Mouse (Mus musculus) WW6 (cell line): ENCODE measurements around the gene Fgfr2.

Experiments used
- DNase-seq: peaks from one replicate; pipeline ENCODE4 v3.0.0-alpha.2; 2013; ENCODE audit warnings: low read depth, low spot score

Fgfr2 gene

GRCm38 (mm10) chr7:132753518-132754388 is 369.4 kb downstream of the Fgfr2 start:
- no peak for DNase-seq

GRCm38 (mm10) chr7:132751716-132752115 is 371.4 kb downstream of the Fgfr2 start:
- DNase-seq = no peak

GRCm38 (mm10) chr7:132749504-132749903 is 373.6 kb downstream of the Fgfr2 start:
- no peak for DNase-seq

GRCm38 (mm10) chr7:132748076-132748769 is 374.9 kb downstream of the Fgfr2 start:
- no peak for DNase-seq

GRCm38 (mm10) chr7:132747096-132747495 is 376.1 kb downstream of the Fgfr2 start:
- DNase-seq = no peak

GRCm38 (mm10) chr7:132742912-132743311 is 380.2 kb downstream of the Fgfr2 start:
- DNase-seq = no peak

DNA sequence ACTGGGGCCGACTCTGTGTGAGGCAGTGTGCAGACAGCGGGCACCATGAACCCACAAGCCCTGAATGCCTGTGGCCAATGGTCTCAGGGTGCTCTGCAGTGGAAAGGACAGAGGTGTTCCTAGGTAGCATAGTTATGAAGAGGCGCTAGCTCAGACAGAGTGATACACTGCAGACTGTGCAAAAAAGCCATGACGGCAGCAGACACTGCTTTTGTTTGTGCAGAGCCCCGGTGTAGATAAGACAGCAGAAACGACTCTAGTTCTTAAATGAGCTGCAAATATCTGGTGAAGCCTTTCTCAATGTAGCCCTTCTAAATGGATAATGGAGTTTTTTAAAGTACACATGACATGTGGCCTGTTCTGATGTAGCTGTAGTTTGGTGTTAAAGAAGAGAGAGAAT is 383.3 kb downstream of the Fgfr2 start:
- no peak for DNase-seq

- DNase-seq = no peak
These were observed 384.3 kb downstream of the Fgfr2 start for GRCm38 (mm10) chr7:132738844-132739243.

GRCm38 (mm10) chr7:132736099-132736862 is 386.9 kb downstream of the Fgfr2 start:
- peak; percentile 31 for DNase-seq

DNA sequence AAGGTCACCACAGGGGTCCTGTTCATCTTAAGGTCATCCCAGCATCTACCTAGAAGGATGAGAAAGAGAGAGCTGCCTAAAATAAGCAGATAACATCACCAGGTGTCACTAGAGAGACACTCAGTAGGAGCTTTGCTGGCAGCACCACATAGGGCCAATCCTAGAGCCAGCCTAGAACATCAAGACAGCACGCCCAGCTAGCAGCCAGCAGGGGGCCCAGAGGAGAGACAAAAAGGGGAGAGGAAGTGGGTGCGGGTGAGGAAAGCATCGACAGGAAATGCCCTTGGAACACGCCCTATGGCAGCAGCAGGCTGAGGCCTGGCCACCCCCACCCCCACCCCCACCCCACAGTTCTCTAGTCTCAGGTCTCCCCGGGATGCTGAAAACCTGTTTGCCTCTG is 388.0 kb downstream of the Fgfr2 start:
- DNase-seq = peak; percentile 83

GRCm38 (mm10) chr7:132734222-132734621 is 388.9 kb downstream of the Fgfr2 start:
- no peak for DNase-seq

DNA sequence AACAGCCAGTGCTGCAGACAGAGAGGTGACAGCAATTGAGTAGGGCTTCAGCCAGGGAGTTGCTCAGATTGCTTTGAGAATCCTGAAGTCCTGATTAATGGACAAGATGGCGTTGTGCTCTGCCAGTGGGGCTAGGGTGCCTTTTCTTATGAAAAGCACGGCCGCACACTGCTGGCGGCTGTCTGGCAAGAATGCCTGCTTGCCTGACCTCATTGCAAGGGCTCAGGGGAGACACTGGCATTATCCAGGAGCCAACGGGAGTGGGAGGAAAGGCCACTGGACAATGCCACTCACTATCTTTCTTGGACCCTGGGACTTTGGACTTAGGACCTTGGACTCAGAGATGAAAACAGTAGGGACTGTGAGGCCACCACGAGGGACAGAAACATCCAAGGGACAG is 389.6 kb downstream of the Fgfr2 start:
- DNase-seq = no peak

DNA sequence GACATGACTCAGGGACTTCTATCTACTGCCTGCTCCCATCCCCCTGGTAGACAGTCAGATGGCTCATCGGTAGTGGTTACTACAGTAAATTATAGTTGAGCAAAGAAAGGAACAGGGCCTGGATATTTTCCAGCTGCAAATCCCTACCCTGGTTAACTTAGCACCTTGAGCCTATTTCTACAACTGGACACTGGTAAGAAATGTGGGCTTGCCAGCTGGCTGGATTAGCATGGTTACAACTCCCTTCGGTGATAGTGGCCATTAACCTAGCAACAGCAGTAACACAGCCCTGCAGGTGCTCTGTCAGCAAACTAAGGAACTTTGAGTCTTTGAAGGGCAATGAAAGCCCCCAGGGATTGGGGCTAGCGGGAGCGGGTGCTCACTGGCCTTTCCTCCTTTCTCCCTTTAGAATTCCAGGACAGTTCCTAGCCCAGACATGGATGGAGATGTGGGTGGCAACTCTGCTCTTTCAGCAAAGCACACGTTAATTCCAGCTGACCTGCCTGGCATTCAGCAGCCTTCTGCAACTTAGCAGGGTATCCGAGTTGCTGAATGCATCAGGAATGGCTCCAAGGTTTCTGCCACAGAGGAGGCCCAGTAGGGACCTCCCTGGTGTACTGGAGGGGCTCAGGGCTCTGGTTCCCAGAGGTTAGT is 390.9 kb downstream of the Fgfr2 start:
- no peak for DNase-seq

GRCm38 (mm10) chr7:132731558-132731957 is 391.6 kb downstream of the Fgfr2 start:
- DNase-seq = no peak

DNA sequence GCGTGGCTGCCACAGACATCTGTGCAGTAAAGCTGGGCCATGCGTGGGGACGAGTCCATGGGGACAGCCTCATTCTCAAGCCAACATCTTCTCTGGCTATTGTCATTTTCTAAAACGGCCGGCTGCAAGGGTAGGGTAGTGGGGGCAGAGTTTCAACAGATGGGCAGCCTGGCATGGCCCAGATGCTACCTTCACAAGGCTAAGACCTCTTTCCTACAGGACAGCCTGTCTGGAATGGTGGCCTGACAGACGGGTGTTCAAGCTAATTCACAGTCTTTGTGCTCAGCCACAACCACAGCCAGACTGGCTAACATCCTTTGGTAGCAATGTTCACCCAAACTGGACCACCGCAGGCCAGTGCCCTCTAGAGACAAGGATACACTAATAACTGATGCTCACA is 392.6 kb downstream of the Fgfr2 start:
- DNase-seq = no peak

DNA sequence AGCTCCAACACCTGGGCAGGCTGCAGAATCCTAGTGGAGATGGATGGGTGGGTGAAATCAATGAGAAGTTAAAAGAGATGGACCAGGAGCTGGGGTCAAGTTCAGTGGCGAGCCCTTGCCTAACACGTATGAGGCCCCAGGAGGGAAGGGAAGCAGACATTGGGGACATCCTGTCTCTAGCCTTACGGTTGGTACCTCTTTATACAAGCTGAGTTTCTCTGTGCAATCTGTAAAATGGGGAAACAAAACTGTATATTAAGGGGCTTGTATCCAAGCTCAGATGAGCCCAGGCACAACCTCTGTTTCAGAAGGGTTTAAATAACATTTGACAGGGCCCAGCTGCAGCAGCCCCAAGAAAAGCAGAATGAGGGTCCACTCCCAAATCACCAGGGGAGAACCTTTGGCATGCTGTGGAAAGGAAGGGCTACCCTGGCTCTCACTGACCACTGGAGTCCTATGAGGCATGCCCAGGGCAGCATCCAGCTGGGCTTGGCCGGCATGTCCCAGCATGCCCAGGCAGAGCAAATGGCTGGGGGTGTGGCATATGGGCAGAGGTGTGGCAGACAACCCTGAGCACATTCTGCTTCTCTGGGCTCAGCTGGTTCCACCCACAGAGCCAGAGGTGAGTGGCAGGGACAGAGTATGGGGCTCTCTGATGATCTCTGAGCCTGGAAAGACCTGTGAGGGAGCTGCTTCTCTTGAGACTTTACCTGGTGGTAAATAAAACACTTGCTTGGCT is 393.9 kb downstream of the Fgfr2 start:
- no peak for DNase-seq

DNA sequence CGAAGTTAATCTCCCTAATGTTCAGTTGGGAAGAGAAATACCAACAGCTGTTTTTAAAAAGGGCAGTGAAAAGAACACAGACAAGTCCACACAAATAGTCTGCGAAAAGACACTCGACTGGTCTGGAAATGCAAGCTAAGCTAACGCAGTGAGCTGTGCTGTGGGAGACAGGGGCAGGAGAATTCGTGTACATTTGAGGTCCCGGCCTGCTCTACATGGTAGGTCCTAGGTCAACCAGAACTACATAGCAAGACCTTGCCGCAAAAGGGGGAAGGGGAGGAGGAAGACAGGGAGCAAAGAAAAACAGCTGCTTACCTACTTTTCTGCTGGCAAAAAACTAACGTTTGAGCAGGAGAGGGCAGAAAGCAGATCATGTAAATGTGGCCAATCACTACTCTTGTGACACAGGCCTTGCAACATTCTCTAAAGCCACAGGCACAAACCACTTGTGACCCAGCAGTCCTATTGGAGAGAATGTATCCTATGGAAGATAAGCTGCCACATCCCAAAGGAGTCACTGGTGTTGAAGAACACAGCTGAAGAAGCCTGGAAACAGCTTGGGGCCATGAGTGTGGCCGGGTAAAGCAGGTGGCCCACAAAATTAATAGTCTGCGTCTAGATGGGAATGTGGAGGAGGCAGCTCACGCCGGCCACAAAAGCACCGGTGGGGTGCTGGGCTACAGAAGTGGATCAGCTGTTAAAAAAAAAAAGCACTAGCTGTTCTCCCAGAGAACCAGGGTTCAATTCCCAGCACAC is 396.9 kb downstream of the Fgfr2 start:
- DNase-seq = no peak

DNA sequence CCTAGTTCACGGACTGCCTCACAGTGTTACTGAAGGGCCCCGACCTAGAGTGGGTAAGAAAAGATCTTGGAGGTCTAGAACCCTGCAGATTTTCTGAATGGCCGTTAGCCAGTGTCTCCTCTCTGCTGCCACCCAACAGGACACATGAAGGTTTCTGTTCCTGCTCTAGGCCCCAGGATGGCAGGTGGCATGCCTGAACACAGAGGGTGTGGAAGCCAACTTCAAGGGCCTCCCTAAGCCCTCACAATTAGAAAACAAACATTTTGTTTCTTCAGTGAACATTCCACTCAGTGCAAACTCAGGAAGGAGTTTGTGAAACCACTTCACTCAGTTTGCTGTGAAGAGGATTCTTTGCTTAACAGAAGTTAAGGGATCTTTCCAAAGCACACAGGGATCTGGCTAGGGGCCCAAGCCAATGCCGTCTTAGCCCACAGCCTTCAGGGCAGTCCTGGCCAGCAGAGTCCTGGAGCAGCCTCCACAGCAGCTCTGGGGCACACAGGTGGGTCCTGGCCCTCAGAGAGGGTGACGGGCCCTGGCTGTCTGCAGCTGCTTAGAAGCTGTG is 398.6 kb downstream of the Fgfr2 start:
- DNase-seq = no peak

DNA sequence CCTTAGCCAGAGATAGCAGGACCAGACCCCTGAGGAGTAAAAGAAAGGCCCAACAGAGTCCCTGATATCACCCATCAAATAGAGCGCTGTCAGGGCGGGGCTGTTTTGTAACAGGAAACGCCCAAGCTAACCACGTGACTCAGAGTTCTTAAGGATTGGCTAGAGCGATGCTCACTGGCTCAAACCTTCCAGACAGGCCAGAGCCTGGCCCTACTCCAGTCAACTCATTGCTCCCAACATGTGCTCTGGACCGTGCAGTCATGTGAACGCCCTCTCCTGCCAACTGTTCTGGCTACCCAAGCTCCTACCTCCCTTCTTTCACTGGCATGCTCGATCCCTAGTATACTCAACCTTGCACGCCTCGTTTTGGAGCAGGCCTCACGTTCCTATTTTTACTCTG is 399.2 kb downstream of the Fgfr2 start:
- DNase-seq = no peak
